Mouse (Mus musculus): ENCODE results near the gene Dera.

DNA sequence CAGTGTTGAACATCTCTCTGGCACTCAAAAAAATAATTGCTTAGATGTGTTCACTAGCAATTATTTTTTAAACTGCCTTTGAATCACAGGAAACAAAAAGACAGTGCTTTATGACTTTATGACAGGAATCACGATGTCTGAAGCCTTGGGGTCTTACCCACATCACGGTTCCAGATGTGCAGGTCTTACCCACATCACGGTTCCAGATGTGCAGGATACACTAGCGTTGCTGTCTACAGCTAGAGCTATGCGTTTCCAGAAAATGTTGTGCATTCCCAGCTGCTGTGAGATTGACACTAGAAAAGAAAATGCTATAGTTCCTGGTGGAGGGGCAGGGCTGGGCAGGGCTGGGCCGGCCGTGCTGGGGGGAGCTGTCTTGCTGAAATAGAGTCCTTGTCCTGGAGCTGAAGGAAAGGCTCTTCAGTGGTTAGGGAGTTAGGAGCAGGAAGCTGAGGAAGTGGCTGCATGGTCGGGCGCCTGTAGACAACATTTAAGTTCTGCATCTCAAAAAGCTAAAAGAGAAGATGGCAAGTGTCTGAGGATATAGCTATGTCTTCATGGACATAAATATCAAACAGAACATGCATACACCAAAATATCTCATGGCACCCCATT lies 34.7 kb downstream of the Dera start:
- TF ChIP-seq POLR2A (IDR thresholded peaks at IDR 0.05; ENCODE audit: insufficient read length, low read depth) (no peak), MAX (IDR thresholded peaks at IDR 0.05; ENCODE audit: low read depth) (no peak), CEBPB (IDR thresholded peaks at IDR 0.05; ENCODE audit: insufficient read depth, poor library complexity, severe bottlenecking) (no peak), USF1 (IDR thresholded peaks at IDR 0.05; ENCODE audit: low read depth) (no peak), TCF3 (IDR thresholded peaks at IDR 0.05; ENCODE audit: insufficient read length, low read depth) (no peak), TCF12 (IDR thresholded peaks at IDR 0.05; ENCODE audit: insufficient read depth, poor library complexity, severe bottlenecking) (no peak), MYOD1 (IDR thresholded peaks at IDR 0.05; ENCODE audit: control insufficient read depth in 1 of 3, insufficient read length in 2 of 3, low read depth in 2 of 3) (no peak), POLR2AphosphoS2 (IDR thresholded peaks at IDR 0.05; ENCODE audit: insufficient read length, low read depth) (no peak), E2F4 (IDR thresholded peaks at IDR 0.05; ENCODE audit: insufficient read depth) (no peak)
